Comparison of ENCODE assay signal across 28 mouse cellular contexts in genomic region chr14:71033586-71033985, GRCm38 (mm10).
"Had no signal": no experiment of that assay in that cellular context is flagged by ENCODE, and none has a peak within 500 bp of the region (broad histone marks: within the 10 kb centered on the region; RNA-seq: fewer than 3 reads in every experiment).

No protein-coding gene starts in this region.

- DNase-seq: gastrocnemius, adult 2 months; gastrocnemius, postnatal 10 days; gastrocnemius, postnatal 25 days; heart, adult 2 months; heart, postnatal 14 days; heart, postnatal 36 days; kidney, adult 18-20 months; kidney, adult 8-10 months; kidney, postnatal 10 days; kidney, postnatal 25 days; kidney, postnatal 4 days; layer of hippocampus, postnatal 36 days; left cerebral cortex, postnatal 4 days had no signal

- H3K4me2 ChIP-seq: heart, embryonic 11.5 days; heart, embryonic 13.5 days; heart, embryonic 15.5 days; hindbrain, embryonic 12.5 days; hindbrain, embryonic 14.5 days; intestine, embryonic 15.5 days; limb, embryonic 13.5 days; limb, embryonic 15.5 days; liver, embryonic 12.5 days had no signal

- H3K36me3 ChIP-seq: heart, embryonic 13.5 days; heart, embryonic 15.5 days; hindbrain, embryonic 10.5 days; hindbrain, embryonic 12.5 days; intestine, embryonic 15.5 days; limb, embryonic 13.5 days; limb, embryonic 15.5 days; liver, embryonic 12.5 days had no signal

- ATAC-seq: hindbrain, embryonic 16.5 days; inflammation-experienced regulatory T-cells, adult 6 months; intestine, embryonic 15.5 days; intestine, postnatal 0 days; liver, embryonic 12.5 days had no signal

- H3K9me3 ChIP-seq: heart, embryonic 13.5 days; heart, embryonic 15.5 days; hindbrain, embryonic 10.5 days; hindbrain, embryonic 12.5 days; intestine, embryonic 15.5 days; limb, embryonic 15.5 days; liver, embryonic 12.5 days had no signal

- H3K9ac ChIP-seq: heart, embryonic 13.5 days; heart, embryonic 15.5 days; hindbrain, embryonic 12.5 days; hindbrain, embryonic 14.5 days; intestine, embryonic 15.5 days; limb, embryonic 13.5 days; limb, embryonic 15.5 days; liver, embryonic 12.5 days; liver, embryonic 14.5 days had no signal

- H3K4me3 ChIP-seq: gastrocnemius, adult 2 months; heart, adult 2 months; heart, embryonic 13.5 days; heart, embryonic 15.5 days; hindbrain, embryonic 10.5 days; hindbrain, embryonic 12.5 days; intestine, embryonic 15.5 days; layer of hippocampus, adult 2 months; limb, embryonic 13.5 days; limb, embryonic 15.5 days; liver, embryonic 12.5 days had no signal

- H3K4me1 ChIP-seq: intestine, embryonic 15.5 days; liver, embryonic 12.5 days had no signal

- H3K27me3 ChIP-seq: heart, embryonic 13.5 days; heart, embryonic 15.5 days; hindbrain, embryonic 12.5 days; intestine, embryonic 15.5 days; limb, embryonic 15.5 days; liver, embryonic 12.5 days had no signal

- H3K27ac ChIP-seq: gastrocnemius, adult 2 months; heart, adult 2 months; heart, embryonic 13.5 days; heart, embryonic 15.5 days; hindbrain, embryonic 10.5 days; hindbrain, embryonic 12.5 days; hindbrain, embryonic 14.5 days; intestine, embryonic 15.5 days; layer of hippocampus, adult 2 months; limb, embryonic 13.5 days; limb, embryonic 15.5 days; liver, embryonic 12.5 days; liver, embryonic 14.5 days had no signal
